Mouse (Mus musculus): ENCODE measurements around the gene Ttll8.

The Ttll8 gene

DNA sequence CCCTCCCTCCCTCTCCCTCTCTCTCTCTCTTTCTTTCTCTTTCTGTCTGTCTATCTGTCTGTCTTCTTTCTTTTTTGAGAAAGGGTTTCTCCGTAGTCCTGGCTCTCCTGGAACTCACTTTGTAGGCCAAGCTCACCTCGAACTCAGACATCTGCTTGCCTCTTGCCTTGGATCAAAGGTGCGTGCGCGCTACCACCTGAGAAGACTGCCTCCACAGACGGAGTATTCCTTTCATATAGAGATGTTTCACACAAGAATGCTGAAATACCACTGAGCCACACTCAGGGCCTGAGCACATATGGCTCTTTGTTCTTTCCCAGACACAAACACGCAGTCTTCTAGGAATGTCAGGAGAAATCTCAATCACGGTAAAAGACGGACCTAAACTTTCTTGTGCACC, 70.9 kb downstream of the Ttll8 start:
- no peak for DNase-seq (ENCODE audit: low read depth, low spot score)

DNA sequence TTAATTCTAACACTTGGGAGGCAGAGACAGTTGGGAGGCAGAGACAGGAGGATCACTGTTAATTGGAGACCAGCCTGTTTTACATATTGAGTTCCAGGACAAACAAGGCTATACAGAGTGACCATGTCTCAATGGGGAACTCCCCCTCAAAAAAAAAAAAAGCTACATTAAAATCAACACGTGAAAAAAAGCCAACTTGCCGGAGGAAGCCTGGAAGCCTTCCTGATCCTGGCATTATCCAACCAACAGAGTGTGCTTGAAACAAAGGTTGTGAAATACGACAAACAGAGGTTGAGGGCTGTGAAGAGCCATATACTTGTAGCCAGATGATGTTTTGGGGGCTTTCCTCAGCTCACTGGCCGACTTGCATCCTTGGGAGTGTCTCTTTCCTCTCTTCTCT, 71.4 kb downstream of the Ttll8 start:
- DNase-seq (ENCODE audit: low read depth, low spot score), result no peak

DNA sequence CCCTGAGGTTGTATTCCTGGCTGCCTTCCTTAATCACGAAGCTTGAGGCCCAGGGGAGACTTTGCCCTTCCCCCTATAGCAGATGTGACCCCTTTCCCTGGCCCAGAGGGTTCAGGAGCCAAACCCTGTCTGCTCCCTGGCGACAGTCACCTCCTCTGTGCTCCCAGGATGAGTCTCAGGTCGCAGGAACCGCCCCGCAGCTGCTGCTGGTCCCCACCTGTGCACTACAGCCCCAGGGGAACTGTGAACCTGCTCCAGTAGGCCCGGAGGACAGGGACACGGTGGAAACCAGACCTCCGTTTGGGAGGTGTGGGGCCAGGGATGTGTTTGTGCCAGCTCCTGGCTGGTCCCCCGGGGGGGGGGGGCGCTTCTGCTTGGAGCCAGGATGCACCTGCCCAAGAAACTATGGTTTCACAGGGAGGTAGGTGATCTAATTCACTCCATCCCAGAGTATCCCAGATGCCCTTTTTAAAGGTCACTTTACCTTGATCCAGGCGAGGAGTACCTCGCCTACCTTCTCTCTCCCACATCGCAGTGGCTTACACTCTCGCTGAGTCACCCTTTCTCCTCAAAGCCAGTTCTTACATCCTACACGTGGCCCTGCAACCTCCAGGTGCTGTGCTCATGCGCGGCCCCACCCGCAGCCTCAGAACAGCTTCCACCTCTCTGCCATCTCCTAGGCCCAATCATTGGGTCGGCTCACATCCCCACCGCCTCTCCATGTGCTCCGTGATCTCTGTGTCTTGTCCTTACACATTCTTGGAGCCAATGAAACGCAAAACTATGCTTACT, 72.8 kb downstream of the Ttll8 start:
- no peak for DNase-seq (ENCODE audit: low read depth, low spot score)

DNA sequence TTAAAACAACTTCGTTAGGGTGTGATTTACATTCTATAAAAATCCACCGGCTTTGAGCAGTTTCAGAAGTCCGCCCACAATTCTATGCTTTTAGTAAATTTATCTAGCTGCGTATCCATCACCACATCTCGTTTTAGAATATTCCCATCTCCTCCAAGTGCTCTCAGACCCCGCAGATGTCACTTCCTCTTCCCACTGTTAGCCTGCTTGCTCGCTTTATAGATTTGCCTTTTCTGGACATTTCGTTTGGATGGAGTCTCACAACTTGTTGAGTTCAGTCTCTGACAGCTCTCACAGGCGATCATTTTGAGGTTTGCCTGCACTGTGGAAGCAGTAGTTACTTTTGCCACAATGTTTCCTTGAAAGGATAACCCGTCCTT, 77.2 kb downstream of the Ttll8 start:
- DNase-seq (ENCODE audit: low read depth, low spot score), result no peak

DNA sequence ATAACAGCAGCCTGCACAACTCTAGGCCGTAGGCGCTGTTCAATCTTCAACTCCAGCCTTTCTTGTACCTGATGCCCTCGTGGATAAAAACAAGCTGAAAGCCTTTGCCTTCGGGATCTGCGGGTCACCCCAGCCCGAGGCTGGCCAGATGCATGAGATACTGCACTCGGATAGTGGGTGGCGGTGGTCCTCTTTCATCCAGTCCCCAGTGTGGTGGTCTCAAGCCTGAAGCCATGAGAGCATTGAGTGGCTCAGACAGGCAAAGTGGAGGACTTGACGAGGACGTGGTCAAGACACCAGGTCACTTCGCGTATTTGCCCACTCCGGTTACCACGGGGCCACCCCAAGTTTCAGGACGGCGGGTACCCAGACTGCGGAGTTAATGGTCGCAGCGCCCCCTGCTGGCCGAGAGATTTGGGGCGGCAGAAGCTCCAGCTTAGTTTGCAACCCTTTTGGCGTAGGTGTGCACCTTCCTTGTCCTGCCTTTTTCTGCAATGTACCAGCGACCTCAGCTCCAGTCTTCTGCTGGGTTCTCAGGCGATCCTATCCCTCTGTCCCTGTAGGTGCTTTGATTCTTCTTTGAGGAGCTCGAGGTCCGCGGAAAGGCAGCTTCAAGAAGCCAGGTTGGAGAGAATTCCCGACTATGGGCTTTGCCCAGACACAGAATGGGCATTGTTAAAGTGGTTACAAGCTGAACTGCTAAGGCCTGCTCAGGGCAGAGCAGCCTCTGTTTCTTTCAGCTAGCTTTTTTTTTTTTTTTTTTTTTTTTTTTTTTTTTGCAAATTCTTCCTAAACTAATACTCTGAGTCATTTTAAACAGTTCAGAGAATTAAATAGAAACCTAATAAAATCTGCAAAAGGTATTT, 77.8 kb downstream of the Ttll8 start:
- DNase-seq (ENCODE audit: low read depth, low spot score), result no peak

DNA sequence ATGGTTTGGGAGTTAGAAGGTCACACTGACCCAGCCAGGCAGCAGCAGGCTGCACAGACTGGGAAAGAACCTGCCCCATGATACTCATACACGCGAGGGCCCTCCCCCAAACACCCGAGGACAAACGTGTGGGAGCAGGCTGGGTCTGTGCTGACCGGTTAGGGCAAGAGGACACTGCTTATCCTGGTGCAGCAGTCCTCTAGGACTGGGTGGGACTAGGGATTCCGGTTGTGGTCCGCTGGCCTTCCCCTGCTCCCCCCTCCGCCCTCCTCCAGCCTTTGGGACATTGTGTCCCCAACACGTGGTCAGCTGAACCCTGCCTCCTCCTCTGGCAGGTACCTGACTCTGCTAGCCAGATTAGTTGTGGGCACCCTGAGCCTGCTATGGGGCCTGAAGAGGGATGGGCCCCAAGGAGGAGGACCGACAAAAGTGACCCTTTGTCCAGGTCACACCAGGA, 78.6 kb downstream of the Ttll8 start:
- DNase-seq (ENCODE audit: low read depth, low spot score), result no peak

DNA sequence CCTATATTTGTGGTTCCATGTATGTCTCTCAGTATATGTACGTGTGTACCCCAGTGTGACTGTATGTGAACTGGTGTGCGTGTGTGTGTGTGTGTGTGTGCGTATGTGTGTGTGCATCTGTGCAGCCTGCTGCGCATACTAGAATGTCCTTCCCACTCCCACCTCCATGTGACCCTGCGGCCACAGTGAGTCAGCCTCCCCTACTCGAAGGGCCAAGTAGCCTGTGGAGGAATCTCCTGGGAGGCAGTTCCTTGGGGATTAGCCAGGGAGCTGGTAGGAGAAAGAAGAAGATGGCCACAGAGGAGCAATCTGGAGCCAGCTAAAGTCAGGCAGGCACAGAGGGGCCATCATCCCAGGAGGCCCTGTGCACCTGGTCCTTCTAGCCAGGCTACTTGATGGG, 79.7 kb downstream of the Ttll8 start:
- DNase-seq (ENCODE audit: low read depth, low spot score), result no peak

DNA sequence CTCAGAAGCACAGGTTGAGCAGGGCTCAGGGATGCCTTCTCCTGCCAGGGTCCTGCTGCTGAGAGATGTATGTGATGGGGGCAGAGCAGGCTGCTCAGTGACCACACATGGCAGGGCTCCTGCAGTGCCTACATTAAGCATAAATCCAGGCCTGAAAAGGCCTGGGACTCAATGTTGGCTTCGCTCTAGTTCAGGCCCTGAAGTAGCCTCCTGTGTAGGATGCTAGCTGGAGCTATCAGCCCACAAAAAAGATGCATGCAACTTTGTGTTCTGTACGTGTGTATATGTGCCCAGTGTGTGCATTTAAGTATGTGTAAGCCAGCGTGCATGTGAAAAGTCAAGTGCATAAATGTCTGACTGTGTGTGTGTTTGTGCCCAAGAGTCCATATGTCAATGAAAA, 80.2 kb downstream of the Ttll8 start:
- no peak for DNase-seq (ENCODE audit: low read depth, low spot score)

DNA sequence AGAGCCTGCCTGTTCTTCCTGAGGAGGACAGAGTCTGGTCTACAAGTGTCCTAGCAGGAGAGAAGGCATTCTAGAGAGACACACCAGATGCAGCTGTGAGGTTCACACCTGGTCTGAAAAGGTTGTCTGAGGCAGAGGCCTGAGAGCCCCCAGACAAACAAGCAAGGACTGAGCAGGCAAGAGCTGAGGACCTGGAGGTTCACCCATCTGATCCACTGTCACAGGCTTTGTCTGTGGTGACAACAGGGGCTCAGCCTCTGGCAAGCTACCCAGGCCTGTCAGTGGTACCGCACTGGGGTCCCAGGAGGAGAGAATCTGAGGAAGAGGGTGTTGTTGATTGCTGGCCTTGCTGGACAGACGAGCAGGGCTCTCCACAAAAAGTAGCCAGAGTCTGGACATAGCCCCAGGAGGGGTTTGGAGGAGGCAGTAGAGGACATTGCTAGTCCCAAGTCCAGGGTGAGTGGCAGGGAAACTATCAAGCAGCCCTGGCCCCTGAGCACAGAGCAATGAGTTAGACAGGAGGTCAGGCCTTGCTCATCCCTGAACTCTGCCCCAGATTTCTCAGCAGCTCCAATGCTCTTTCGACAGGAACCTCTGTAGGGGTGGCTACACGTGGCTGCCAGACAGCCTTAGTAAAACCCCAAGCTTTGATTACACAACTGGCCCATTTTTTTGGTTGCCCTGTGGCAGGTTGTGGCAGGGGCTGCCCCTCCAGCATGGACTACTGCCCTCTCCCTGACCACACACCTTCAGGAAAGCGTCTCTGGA, 83.6 kb downstream of the Ttll8 start:
- no peak for DNase-seq (ENCODE audit: low read depth, low spot score)

DNA sequence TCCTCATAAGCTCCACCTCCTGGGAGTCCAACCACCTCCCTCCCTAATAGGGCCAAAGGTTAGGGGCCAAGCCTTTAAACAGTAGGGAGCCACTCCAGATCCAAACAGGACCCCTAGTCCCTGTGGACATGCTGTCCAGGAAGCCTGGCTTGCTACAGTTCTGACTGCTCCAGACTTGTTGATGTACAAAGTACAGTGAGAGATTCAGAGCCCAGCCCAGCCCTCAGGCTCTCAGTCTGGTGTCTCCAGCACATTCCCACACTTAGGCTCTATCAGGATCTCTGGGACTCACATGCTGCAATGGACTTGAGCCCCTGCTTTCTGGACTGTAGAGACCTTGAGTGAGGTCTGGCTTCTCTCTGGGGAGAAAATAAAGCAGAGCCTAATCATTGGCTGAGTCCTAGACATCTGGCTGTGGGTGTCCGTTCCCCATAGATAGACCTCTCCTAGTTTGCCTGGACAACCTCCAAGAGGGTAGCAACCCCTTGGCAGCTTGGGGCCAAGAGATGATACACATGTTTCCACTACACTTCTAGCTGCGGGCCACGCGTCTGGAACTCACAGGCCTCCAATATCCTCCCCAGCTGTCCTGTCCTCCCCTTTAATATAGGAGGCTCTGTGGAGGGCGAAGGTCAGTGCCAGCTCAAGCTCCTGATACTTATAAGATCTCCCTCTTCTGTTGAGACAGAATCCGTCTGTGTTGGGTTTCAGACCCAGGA, 86.0 kb downstream of the Ttll8 start:
- DNase-seq (ENCODE audit: low read depth, low spot score), result no peak

DNA sequence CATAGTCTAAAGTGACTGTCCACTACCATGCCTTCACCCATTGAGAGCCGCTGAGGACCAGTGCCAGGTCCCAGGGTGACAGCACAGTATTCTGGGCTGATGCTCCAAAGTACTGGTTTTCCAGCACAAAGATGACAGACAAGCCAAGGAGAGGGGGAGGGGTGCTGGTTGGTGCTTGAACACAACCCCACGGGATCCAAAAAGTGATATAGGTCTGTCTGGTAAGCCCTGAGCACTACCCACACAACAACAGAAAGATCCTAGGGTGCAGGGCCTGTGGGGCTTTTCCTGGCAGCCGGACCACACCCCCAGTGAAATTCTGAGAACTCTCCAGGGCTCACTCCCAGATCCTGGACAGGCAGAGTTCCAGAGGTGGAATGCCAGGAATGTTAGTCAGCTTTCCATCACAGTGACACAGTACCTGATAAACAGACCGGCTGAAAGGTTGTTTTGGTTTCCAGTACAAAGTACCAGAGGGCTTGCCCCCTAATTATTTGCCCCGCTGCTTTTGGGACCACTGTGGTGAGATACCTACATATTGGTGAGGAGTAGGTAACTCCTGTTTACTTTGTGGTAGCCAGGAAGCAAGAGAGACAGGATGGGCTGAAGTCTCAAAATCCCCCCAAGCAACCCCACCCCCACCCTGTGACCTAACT, 86.7 kb downstream of the Ttll8 start:
- DNase-seq (ENCODE audit: low read depth, low spot score), result no peak

DNA sequence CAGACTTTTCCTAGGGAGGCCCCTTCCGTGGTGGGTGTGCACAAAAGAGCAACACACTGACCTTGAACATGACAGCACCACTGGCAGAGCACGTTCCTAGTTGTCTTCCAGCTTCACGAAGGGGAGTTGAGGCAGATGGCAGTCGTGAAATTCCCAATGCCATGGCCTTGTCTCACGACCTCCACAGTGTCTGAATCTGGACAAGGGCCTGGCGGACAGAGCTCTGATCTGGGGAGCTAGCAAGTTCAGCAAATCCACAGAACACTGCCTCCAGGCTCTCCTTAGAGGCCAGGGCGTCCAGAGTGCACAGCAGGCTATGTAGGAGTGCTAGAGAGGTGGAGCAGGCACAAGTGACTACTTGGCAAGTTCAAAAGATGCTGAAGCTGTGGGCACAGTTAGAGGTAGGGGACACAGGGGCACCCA, 87.3 kb downstream of the Ttll8 start:
- no peak for DNase-seq (ENCODE audit: low read depth, low spot score)

DNA sequence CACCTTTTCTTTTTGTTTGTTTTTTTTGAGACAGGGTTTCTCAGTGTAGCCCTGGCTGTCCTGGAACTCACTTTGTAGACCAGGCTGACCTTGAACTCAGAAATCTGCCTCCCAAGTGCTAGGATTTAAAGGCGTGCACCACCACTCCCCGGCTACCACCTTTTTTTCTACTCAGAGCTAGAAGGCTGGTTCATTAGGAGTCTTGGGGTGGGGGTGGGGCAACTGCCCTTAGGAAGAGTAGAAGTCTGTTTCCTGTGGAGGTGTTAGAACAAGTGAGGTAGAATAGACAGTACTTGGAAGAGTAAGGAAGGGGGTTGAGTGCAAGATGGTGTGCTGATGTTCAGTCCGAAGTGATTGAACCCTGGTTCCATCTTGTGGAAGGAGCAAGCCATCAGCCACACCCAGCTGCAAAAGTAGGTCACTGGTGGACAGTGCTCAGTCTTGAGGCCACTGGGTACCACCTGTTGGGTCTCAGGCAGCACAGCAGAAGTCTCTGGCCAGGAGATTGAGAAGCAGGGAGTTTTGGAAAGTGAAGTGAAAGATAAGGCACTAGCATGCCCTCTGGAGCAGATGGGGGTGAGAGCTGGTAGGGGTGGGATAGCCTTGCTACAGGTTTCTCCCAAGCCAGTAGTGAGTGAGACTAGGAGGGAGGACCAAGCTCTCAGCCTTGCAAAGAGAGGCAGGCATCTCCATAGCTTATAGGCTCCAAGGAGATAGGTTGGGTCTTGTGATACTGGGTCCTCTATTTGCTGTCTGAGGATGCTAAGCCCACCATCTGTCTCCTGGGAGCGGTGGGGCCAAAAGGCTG, 88.1 kb downstream of the Ttll8 start:
- no peak for DNase-seq (ENCODE audit: low read depth, low spot score)

DNA sequence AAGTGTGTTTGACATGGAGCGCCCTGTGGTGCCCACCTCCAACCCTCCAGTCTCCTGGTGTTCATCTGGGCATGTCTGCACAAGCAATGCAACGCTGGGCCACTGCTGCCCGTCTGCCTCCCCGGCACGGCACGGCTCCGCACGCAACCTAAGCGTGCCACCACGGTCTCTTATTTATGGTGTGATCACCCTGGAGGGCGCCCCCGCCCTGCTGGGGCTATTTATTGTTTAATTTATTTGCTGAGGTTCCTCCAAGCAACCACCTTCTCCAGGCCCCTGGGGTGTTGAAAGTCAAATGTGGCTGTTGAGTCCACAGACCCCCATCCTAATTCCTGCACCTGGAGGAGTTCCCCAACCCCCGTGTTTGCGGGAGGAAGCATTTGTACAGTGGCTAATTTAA, 89.2 kb downstream of the Ttll8 start:
- DNase-seq (ENCODE audit: low read depth, low spot score), result no peak

DNA sequence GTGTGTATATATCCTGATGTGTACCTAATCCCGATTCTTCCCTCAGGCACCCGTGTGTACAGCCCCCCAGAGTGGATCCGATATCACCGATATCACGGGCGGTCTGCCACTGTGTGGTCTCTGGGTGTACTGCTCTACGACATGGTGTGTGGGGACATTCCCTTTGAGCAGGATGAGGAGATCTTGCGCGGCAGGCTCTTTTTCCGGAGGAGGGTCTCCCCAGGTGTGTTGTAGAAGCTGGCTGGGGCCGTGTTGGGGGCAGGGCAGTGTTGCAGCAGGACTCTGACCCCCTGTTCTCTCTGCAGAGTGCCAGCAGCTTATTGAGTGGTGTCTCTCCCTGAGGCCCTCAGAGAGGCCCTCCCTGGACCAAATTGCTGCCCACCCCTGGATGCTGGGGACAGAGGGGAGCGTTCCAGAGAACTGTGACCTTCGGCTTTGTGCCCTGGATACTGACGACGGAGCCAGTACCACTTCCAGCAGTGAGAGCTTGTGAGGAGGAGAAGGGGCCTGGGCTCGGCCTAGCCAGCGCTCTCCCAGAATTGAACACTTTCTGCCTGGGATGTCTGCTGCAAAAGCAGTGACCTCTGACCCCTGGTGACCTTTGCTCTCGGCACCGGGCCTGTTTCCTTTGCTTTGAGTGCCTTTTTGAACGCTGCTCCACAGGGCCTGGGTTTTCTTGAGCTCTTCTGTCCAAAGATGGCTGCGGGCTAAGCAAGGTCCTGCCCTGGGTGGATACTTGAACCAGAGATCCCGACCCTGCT, 89.8 kb downstream of the Ttll8 start:
- no peak for DNase-seq (ENCODE audit: low read depth, low spot score)

DNA sequence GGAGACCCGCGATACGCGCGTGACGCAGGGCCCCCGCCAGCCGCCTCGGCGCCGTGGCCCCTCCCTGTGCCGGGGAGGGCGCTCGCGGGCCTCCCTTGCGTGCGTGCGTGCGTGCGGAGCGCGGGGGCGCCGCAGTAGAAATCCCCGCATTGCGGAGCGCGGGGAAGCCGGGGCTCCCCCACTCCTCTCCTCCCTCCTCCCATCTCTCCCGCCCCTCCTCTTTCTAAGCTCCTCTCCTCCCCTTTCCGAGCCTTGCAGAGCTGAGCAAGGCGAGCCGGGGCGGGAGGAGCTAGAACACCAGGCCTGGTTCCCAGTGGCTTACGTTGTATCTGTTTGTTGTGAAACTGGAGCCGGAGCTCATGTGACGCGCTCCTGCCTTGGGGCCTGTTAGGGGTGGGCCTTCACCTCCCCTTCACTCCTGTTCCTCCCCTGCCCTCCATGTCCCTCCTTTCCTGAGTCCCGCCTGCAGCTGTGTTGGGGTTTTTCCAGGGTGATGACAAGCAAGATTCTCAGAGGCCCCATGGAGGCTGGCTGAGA, 90.5 kb downstream of the Ttll8 start:
- DNase-seq (ENCODE audit: low read depth, low spot score), result peak; percentile 84

DNA sequence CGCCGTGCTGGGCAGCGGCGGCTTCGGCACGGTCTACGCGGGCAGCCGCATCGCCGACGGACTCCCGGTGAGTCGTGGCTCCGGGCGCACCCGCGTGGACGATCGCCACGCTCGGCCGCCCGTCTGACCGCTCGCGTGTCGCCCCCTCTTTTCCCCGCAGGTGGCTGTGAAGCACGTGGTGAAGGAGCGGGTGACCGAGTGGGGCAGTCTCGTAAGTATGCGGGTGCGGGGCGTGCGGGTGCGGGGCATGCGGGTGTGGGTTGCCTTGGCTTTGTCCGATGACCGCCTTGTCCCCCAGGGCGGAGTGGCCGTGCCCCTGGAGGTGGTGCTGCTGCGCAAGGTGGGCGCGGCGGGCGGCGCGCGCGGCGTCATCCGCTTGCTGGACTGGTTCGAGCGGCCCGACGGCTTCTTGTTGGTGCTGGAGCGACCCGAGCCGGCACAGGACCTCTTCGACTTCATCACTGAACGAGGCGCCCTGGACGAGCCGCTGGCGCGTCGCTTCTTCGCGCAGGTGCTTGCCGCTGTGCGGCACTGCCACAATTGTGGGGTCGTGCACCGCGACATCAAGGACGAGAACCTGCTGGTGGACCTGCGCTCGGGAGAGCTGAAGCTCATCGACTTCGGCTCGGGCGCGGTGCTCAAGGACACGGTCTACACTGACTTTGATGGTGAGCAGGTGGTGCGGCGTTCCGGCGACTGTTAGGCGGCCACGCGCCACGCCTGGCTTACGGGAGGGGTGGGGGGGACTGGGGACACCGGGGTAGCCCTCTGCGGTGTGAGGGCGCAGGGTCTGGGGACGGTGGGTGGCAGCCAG, 91.1 kb downstream of the Ttll8 start:
- DNase-seq (ENCODE audit: low read depth, low spot score), result no peak

Measured in embryo, embryonic 11.5 days (tissue).